Mouse (Mus musculus) heart, adult 2 months (tissue): ENCODE data around the gene Bmp5. TPM values are rescaled to one million over a fixed set of nuclear protein-coding genes. Genes with fewer than 3 reads are reported as not detected.

ENCODE experiments used
- DNase-seq, 2 experiments: peaks; one replicate each; pipeline ENCODE4 v3.0.0; 2021
- H3K27ac ChIP-seq: fragments of 200-600 bp; 2 replicates; pipeline ENCODE4 v1.8.1; 2022
- H3K27me3 ChIP-seq: fragments of 200-500 bp; 2 replicates; pipeline ENCODE4 v1.6.1; 2012; ENCODE audit warnings: mild to moderate bottlenecking, low read length, inconsistent platforms, mixed read lengths; ENCODE audit not compliant: control insufficient read depth, insufficient read depth
- H3K36me3 ChIP-seq: fragments of 200-500 bp; 2 replicates; pipeline ENCODE4 v1.6.1; 2012; ENCODE audit warnings: low read length, inconsistent platforms; ENCODE audit not compliant: control insufficient read depth, insufficient read depth
- H3K4me1 ChIP-seq: fragments of 200-500 bp; 2 replicates; pipeline ENCODE4 v1.6.1; 2011; ENCODE audit warnings: low read length; ENCODE audit not compliant: control insufficient read depth, insufficient read depth
- H3K4me3 ChIP-seq: fragments of 200-600 bp; 2 replicates; pipeline ENCODE4 v1.8.1; 2022
- H3K79me2 ChIP-seq: fragments of 200-500 bp; replicated peaks from 2 replicates; pipeline ENCODE4 v1.6.1; 2012; ENCODE audit warnings: mild to moderate bottlenecking, inconsistent platforms, low read length, moderate library complexity, mixed read lengths; ENCODE audit not compliant: control insufficient read depth, insufficient read depth
- H3K9ac ChIP-seq: fragments of 200-500 bp; 2 replicates; pipeline ENCODE4 v1.6.1; 2012; ENCODE audit warnings: low read depth, mild to moderate bottlenecking, control low read depth, inconsistent platforms, low read length, mixed read lengths
- CTCF ChIP-seq: fragments of 200-600 bp; IDR thresholded peaks from 2 replicates; pipeline ENCODE4 v1.8.1; 2022; ENCODE audit warnings: antibody characterized with exemption, mild to moderate bottlenecking, moderate library complexity
- EP300 ChIP-seq: fragments of 200-500 bp; IDR thresholded peaks from 2 replicates; pipeline ENCODE4 v1.6.1; 2011; ENCODE audit warnings: low read depth, low read length, control low read depth; ENCODE audit not compliant: insufficient read depth
- POLR2A ChIP-seq: fragments of 200-500 bp; IDR thresholded peaks from 2 replicates; pipeline ENCODE4 v1.6.1; 2011; ENCODE audit warnings: mild to moderate bottlenecking, low read depth, low read length, control low read depth; ENCODE audit not compliant: insufficient read depth
- WGBS: fragments of 180-500 bp; shearing (Covaris S2); methylation state at CpG from one replicate; pipeline ENCODE4 v1.1.7; 2018; 5-methylcytosine and 5-hydroxymethylcytosine counted together
- intact Hi-C: fragments of 180-260 bp; cut with DNase I; formaldehyde crosslinking; loops from one replicate; pipeline ENCODE4 v1.15.1; 2025
- polyA plus RNA-seq: library from polyadenylated mRNA; depleted of rRNA; stranded (reverse); fragments of >200 nt; gene quantifications from 2 replicates; pipeline ENCODE4 v1.2.3, GENCODE M21; 2012
- total RNA-seq, 2 experiments: library from RNA; stranded (reverse); gene quantifications; 2 replicates each; pipeline ENCODE4 v1.2.3; 2021

Bmp5 gene
- total and polyA plus RNA-seq, 3 experiments = 0.43 to 0.68 (median 0.65) TPM

GRCm38 (mm10) chr9:75850670-75851228, 75.6 kb downstream of the Bmp5 start:
- no peaks in the 10 kb centered on the region for H3K4me1 ChIP-seq
- no peaks in the 10 kb centered on the region for H3K27me3 ChIP-seq
- intact Hi-C loops = no loop called here
- no peak for DNase-seq
- no peak overlapping the region for H3K9ac ChIP-seq
- no peak overlapping the region for H3K4me3 ChIP-seq
- 86% methylated on average over 5 of the region's 5 CpGs for WGBS
- TF ChIP-seq CTCF (no peak), EP300 (no peak), POLR2A (no peak)
- no peak overlapping the region for H3K27ac ChIP-seq
- H3K36me3 ChIP-seq = no peaks in the 10 kb centered on the region
- H3K79me2 ChIP-seq = no peaks in the 10 kb centered on the region

- Histone ChIP-seq H3K36me3 (no peaks in the 10 kb centered on the region), H3K27ac (peak overlapping the region; percentile 18; the same call in 1 of the 2 replicates), H3K4me1 (no peaks in the 10 kb centered on the region), H3K27me3 (no peaks in the 10 kb centered on the region), H3K9ac (no peak overlapping the region), H3K4me3 (no peak overlapping the region), H3K79me2 (no peaks in the 10 kb centered on the region)
- intact Hi-C loops = no loop called here
- TF ChIP-seq EP300 = no peak
- no peak for TF ChIP-seq POLR2A
- no peak for TF ChIP-seq CTCF
- no peak for DNase-seq
- WGBS = 75% methylated on average over 3 of the region's 3 CpGs
These were observed 83.0 kb downstream of the Bmp5 start for GRCm38 (mm10) chr9:75858161-75858560.

GRCm38 (mm10) chr9:75858939-75859338, 83.8 kb downstream of the Bmp5 start:
- Histone ChIP-seq H3K4me3 (no peak overlapping the region), H3K36me3 (no peaks in the 10 kb centered on the region), H3K27ac (peak overlapping the region; percentile 18; the same call in 1 of the 2 replicates), H3K9ac (no peak overlapping the region), H3K79me2 (no peaks in the 10 kb centered on the region), H3K4me1 (no peaks in the 10 kb centered on the region), H3K27me3 (no peaks in the 10 kb centered on the region)
- DNase-seq = no peak
- intact Hi-C loops = no loop called here
- no peak for TF ChIP-seq CTCF
- TF ChIP-seq POLR2A = no peak
- no peak for TF ChIP-seq EP300
- 75% methylated on average over 2 of the region's 2 CpGs for WGBS

- Histone ChIP-seq H3K36me3 (no peaks in the 10 kb centered on the region), H3K9ac (no peak overlapping the region), H3K27me3 (no peaks in the 10 kb centered on the region), H3K4me3 (no peak overlapping the region), H3K4me1 (no peaks in the 10 kb centered on the region), H3K79me2 (no peaks in the 10 kb centered on the region), H3K27ac (no peak overlapping the region)
- intact Hi-C loops = no loop called here
- TF ChIP-seq CTCF = no peak
- no peak for TF ChIP-seq POLR2A
- TF ChIP-seq EP300 = no peak
- no peak for DNase-seq
- WGBS = 74% methylated on average over 7 of the region's 7 CpGs
These were observed 95.4 kb downstream of the Bmp5 start for GRCm38 (mm10) chr9:75870332-75871177.

GRCm38 (mm10) chr9:75876333-75876732, 101.2 kb downstream of the Bmp5 start:
- H3K79me2 ChIP-seq = no peaks in the 10 kb centered on the region
- 40% methylated on average over 2 of the region's 2 CpGs for WGBS

GRCm38 (mm10) chr9:75883481-75884190, 108.5 kb downstream of the Bmp5 start:
- Histone ChIP-seq H3K9ac (no peak overlapping the region), H3K36me3 (no peaks in the 10 kb centered on the region), H3K4me1 (no peaks in the 10 kb centered on the region), H3K4me3 (no peak overlapping the region), H3K79me2 (no peaks in the 10 kb centered on the region), H3K27me3 (no peaks in the 10 kb centered on the region), H3K27ac (no peak overlapping the region)
- DNase-seq = no peak
- intact Hi-C loops = no loop called here
- TF ChIP-seq EP300 = no peak
- TF ChIP-seq CTCF = no peak
- no peak for TF ChIP-seq POLR2A
- 94% methylated on average over 4 of the region's 4 CpGs for WGBS

More at GRCm38 (mm10) chr9:75876333-75876732, 101.2 kb downstream of the Bmp5 start:
- H3K4me3 ChIP-seq = no peak overlapping the region
- no peaks in the 10 kb centered on the region for H3K4me1 ChIP-seq
- no peak overlapping the region for H3K9ac ChIP-seq
- TF ChIP-seq POLR2A (no peak), EP300 (no peak), CTCF (no peak)
- no peaks in the 10 kb centered on the region for H3K36me3 ChIP-seq
- intact Hi-C loops = no loop called here
- DNase-seq = no peak
- no peak overlapping the region for H3K27ac ChIP-seq
- H3K27me3 ChIP-seq = no peaks in the 10 kb centered on the region
